17 mouse cellular contexts compared by ENCODE assay signal in the genomic region with DNA sequence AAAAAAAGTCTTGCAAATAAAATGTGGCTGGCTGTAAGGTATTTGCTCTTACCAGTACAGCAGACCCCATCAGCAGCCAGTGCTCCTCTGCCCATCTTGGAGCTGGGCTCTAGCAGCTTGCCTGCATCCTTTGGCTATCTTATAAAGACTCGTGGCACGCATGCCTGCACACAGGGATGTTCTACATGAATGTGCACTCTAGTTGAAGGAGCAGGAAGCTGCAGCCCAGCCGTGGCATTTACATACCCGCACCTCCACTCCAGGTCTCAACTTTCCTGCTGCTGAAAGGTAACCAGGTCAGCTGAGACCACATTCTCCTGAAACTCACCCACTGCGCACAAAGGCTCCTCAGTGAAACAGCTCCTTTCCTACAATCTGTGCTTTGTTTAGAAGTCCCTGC.
DNase-seq lines count a peak whose midpoint lies in the region; ATAC-seq and TF ChIP-seq lines count a peak whose summit lies in the region.
"Had no signal": no experiment of that assay in that cellular context is flagged by ENCODE, and none has a peak within 500 bp of the region (broad histone marks: within the 10 kb centered on the region; RNA-seq: fewer than 3 reads in every experiment).

No protein-coding gene starts in this region.

- no peak overlapping the region for H3K27ac ChIP-seq in limb, embryonic 11.5 days (replicated peaks; ENCODE audit: low read depth, low read length)
- H3K27ac ChIP-seq in limb, embryonic 10.5 days, result no peak overlapping the region
- H3K27ac ChIP-seq: stomach, postnatal 0 days had no signal

- no peak overlapping the region for H3K4me3 ChIP-seq in limb, embryonic 11.5 days (ENCODE audit: low read depth, low read length)
- H3K4me3 ChIP-seq in limb, embryonic 10.5 days, result no peak overlapping the region
- H3K4me3 ChIP-seq: embryonic facial prominence, embryonic 13.5 days; heart, embryonic 12.5 days had no signal

- WGBS in limb, embryonic 11.5 days, result 68% methylated on average over 5 of the region's 5 CpGs
- WGBS in limb, embryonic 10.5 days, result 75% methylated on average over 5 of the region's 5 CpGs

- H3K4me2 ChIP-seq in limb, embryonic 11.5 days (ENCODE audit: low read depth, severe bottlenecking), result no peak overlapping the region
- H3K4me2 ChIP-seq: embryonic facial prominence, embryonic 13.5 days; heart, embryonic 12.5 days had no signal

- no peaks in the 10 kb centered on the region for H3K9me3 ChIP-seq in limb, embryonic 11.5 days (ENCODE audit: control insufficient read depth, low read length)
- H3K9me3 ChIP-seq in limb, embryonic 10.5 days (replicated peaks), result no peaks in the 10 kb centered on the region
- H3K9me3 ChIP-seq: embryonic facial prominence, embryonic 13.5 days; heart, embryonic 12.5 days had no signal

- ATAC-seq in limb, embryonic 11.5 days (ENCODE audit: insufficient number of reproducible peaks, low FRiP score, low TSS enrichment, low read depth), result 0 out of 2 replicates have a peak, but pooled peaks have one; percentile 47
- ATAC-seq in Patski, result peak; percentile 63
- ATAC-seq: forebrain, embryonic 14.5 days; inflammation-experienced regulatory T-cells, adult 6 months; liver, postnatal 0 days had no signal

- no peak overlapping the region for H3K9ac ChIP-seq in limb, embryonic 11.5 days (ENCODE audit: low read length)
- H3K9ac ChIP-seq: embryonic facial prominence, embryonic 13.5 days; heart, embryonic 12.5 days; liver, postnatal 0 days had no signal

- H3K4me1 ChIP-seq in limb, embryonic 11.5 days (ENCODE audit: control insufficient read depth, insufficient read depth, low read length), result no peaks in the 10 kb centered on the region
- 0 out of 2 replicates have a peak, but pooled peaks cover 3% of the 10 kb centered on the region for H3K4me1 ChIP-seq in limb, embryonic 10.5 days

- H3K27me3 ChIP-seq in limb, embryonic 11.5 days (ENCODE audit: control insufficient read depth, insufficient read depth, low read length), result no peaks in the 10 kb centered on the region
- no peaks in the 10 kb centered on the region for H3K27me3 ChIP-seq in limb, embryonic 10.5 days (ENCODE audit: low read depth, poor library complexity, severe bottlenecking)
- no peaks in the 10 kb centered on the region for H3K27me3 ChIP-seq in Patski
- H3K27me3 ChIP-seq: embryonic facial prominence, embryonic 13.5 days; heart, embryonic 12.5 days had no signal

- CTCF ChIA-PET in Patski (lab: Charles Lee), result interaction anchor here (0.7 to 1.0 kb wide), 3 partner anchors 52 to 75 kb away, joined by 3 to 4 read pairs (median 4); no protein-coding TSS in a partner anchor

- no peaks in the 10 kb centered on the region for H3K36me3 ChIP-seq in limb, embryonic 11.5 days (ENCODE audit: control insufficient read depth, insufficient read depth, low read length)
- no peaks in the 10 kb centered on the region for H3K36me3 ChIP-seq in limb, embryonic 10.5 days
- H3K36me3 ChIP-seq: embryonic facial prominence, embryonic 13.5 days; heart, embryonic 12.5 days had no signal

- in situ Hi-C loops in Patski (cut with MboI; ENCODE audit: low pct_unique_long_range_greater_than_20kb), result loop anchor here (25.0 kb wide), 1 partner anchor 329 kb away; no protein-coding TSS in a partner anchor

- no peak for DNase-seq in limb, embryonic 11.5 days (ENCODE audit: low spot score)
- DNase-seq in limb, embryonic 10.5 days (ENCODE audit: low spot score), result no peak
- no peak for DNase-seq in Patski (ENCODE audit: low read depth, low spot score)
- peak; percentile 52 for DNase-seq in kidney, adult 18-20 months
- DNase-seq in kidney, postnatal 25 days, result peak; percentile 58 to 77
- DNase-seq in thymus, postnatal 0 days (ENCODE audit: low spot score), result no peak
- DNase-seq in urinary bladder, postnatal 36 days (ENCODE audit: low spot score in 2 of 2), result no peak
- DNase-seq in thymus, postnatal 14 days, result no peak
- DNase-seq: B cell, adult 2 months; cerebellum, adult 18-20 months; heart, postnatal 36 days; liver, postnatal 0 days had no signal

- no peak for TF ChIP-seq CTCF in Patski (IDR thresholded peaks at IDR 0.05)

- POLR2A ChIA-PET in Patski (lab: Charles Lee), result interaction anchor here (0.6 kb wide), 2 partner anchors 41 to 166 kb away, joined by 3 read pairs; no protein-coding TSS in a partner anchor

Comparison
In these comparisons a context has a peak if more than half of its experiments do, and no peak if none do; other contexts are left out.
1. DNase-seq: peak in kidney, adult 18-20 months (single experiment) and kidney, postnatal 25 days (2 of 2); none in limb, embryonic 11.5 days (single experiment), limb, embryonic 10.5 days (single experiment), Patski (single experiment), thymus, postnatal 0 days (single experiment), urinary bladder, postnatal 36 days (0 of 2) and thymus, postnatal 14 days (single experiment).